Mouse (Mus musculus) ES-E14 (cell line): Measurements from ENCODE around the gene Galc. TPM values are rescaled to one million over a fixed set of nuclear protein-coding genes. Genes with fewer than 3 reads are reported as not detected.
A peak's percentile ranks its signal among the peaks of the same experiment; 100 is the strongest.

ENCODE experiments used
- DNase-seq: peaks from one replicate; pipeline ENCODE4 v3.0.0-alpha.2; 2013; ENCODE audit warnings: low read depth, low spot score
- H3K27ac ChIP-seq: 2 replicates; pipeline ENCODE4 v1.5.1; 2012; ENCODE audit warnings: low read depth, mild to moderate bottlenecking, low read length, moderate library complexity, mixed read lengths; ENCODE audit not compliant: poor library complexity, insufficient read depth, severe bottlenecking
- H3K36me3 ChIP-seq: 2 replicates; pipeline ENCODE4 v1.6.1; 2012; ENCODE audit warnings: mild to moderate bottlenecking, low read length, moderate library complexity, mixed read lengths; ENCODE audit not compliant: control insufficient read depth, poor library complexity, insufficient read depth, severe bottlenecking
- H3K4me1 ChIP-seq, 2 experiments: fragments of 150-350 bp in 1 of 2; sonication (generic) in 1 of 2; 2 replicates each; pipeline ENCODE4 v1.6.1; 2012; ENCODE audit warnings: low read length in 2 of 2, mild to moderate bottlenecking in 1 of 2, mixed read lengths in 1 of 2; ENCODE audit not compliant: control insufficient read depth in 2 of 2, insufficient read depth in 2 of 2, poor library complexity in 1 of 2
- H3K4me3 ChIP-seq, 2 experiments: fragments of 150-350 bp in 1 of 2; sonication (generic) in 1 of 2; 2 replicates each; pipeline ENCODE4 v1.5.1; 2012; ENCODE audit warnings: low read length in 2 of 2, low read depth in 1 of 2, mild to moderate bottlenecking in 1 of 2, mixed read lengths in 1 of 2; ENCODE audit not compliant: insufficient read depth in 1 of 2, poor library complexity in 1 of 2, severe bottlenecking in 1 of 2
- H3K9ac ChIP-seq: 2 replicates; pipeline ENCODE4 v1.6.1; 2012; ENCODE audit warnings: low read depth, mild to moderate bottlenecking, low read length, mixed read lengths; ENCODE audit not compliant: poor library complexity, insufficient read depth, severe bottlenecking
- H3K9me3 ChIP-seq: fragments of 150-350 bp; sonication (generic); 2 replicates; pipeline ENCODE4 v1.6.1; 2012; ENCODE audit warnings: low read depth, mild to moderate bottlenecking, low read length; ENCODE audit not compliant: control insufficient read depth, insufficient read depth
- CHD2 ChIP-seq: IDR thresholded peaks from 2 replicates; pipeline ENCODE4 v1.6.1; 2014; ENCODE audit warnings: mild to moderate bottlenecking, low read depth, low read length, inconsistent platforms
- HCFC1 ChIP-seq: IDR thresholded peaks from 2 replicates; pipeline ENCODE4 v1.6.1; 2012; ENCODE audit warnings: low read length, inconsistent platforms, borderline replicate concordance; ENCODE audit not compliant: insufficient read depth
- MAFK ChIP-seq: IDR thresholded peaks from 2 replicates; pipeline ENCODE4 v1.6.1; 2014; ENCODE audit warnings: mild to moderate bottlenecking, low read depth, low read length, inconsistent platforms; ENCODE audit not compliant: insufficient read depth
- ZC3H11A ChIP-seq: IDR thresholded peaks from 2 replicates; pipeline ENCODE4 v1.6.1; 2012; ENCODE audit warnings: low read depth, mild to moderate bottlenecking, inconsistent platforms, low read length, borderline replicate concordance
- ZNF384 ChIP-seq: IDR thresholded peaks from 2 replicates; pipeline ENCODE4 v1.6.1; 2012; ENCODE audit warnings: low read depth, low read length, inconsistent platforms
- in situ Hi-C, 2 experiments: fragments of 600-800 bp; cut with MboI; formaldehyde crosslinking; loops; one replicate each; pipeline ENCODE4 v1.15.1; 2025; ENCODE audit warnings: low sequenced_read_pairs in 2 of 2, inconsistent platforms in 1 of 2; ENCODE audit not compliant: unreplicated experiment in 2 of 2
- total RNA-seq: library from RNA; depleted of rRNA; stranded (reverse); fragments of 300-350 nt; gene quantifications from 2 replicates; pipeline ENCODE4 v1.2.3, GENCODE M21; 2012

Gene Galc
- total RNA-seq, 1 experiment, result 7.5 TPM

GRCm38 (mm10) chr12:98280996-98281395, 21.7 kb upstream of the Galc start:
- Histone ChIP-seq H3K36me3 (no peaks in the 10 kb centered on the region), H3K9me3 (no peaks in the 10 kb centered on the region), H3K9ac (no peak overlapping the region), H3K27ac (no peak overlapping the region), H3K4me1 (no peaks in the 10 kb centered on the region), H3K4me3 (no peak overlapping the region)
- in situ Hi-C loops, result no loop called here
- TF ChIP-seq ZC3H11A, result no peak
- TF ChIP-seq ZNF384, result no peak
- TF ChIP-seq CHD2, result no peak
- no peak for TF ChIP-seq MAFK
- DNase-seq, result no peak

- H3K4me3 ChIP-seq, result no peak overlapping the region
- no peak overlapping the region for H3K9ac ChIP-seq
- H3K4me1 ChIP-seq, result no peaks in the 10 kb centered on the region
- in situ Hi-C loops, result no loop called here
- no peak overlapping the region for H3K27ac ChIP-seq
- H3K36me3 ChIP-seq, result no peaks in the 10 kb centered on the region
- TF ChIP-seq CHD2, result no peak
- peak; percentile 51; the same call in 1 of the 2 replicates for TF ChIP-seq ZC3H11A
- no peak for TF ChIP-seq ZNF384
- no peak for TF ChIP-seq HCFC1
- DNase-seq, result no peak
- no peaks in the 10 kb centered on the region for H3K9me3 ChIP-seq
Measured at GRCm38 (mm10) chr12:98280530-98280929, 21.3 kb upstream of the Galc start.

GRCm38 (mm10) chr12:98272433-98272832, 13.2 kb upstream of the Galc start:
- Histone ChIP-seq H3K9ac (no peak overlapping the region), H3K4me1 (no peaks in the 10 kb centered on the region), H3K4me3 (no peak overlapping the region), H3K36me3 (no peaks in the 10 kb centered on the region), H3K27ac (no peak overlapping the region), H3K9me3 (no peaks in the 10 kb centered on the region)
- TF ChIP-seq ZNF384 (no peak), MAFK (no peak), ZC3H11A (no peak), HCFC1 (no peak), CHD2 (no peak)
- in situ Hi-C loops, result no loop called here
- no peak for DNase-seq

GRCm38 (mm10) chr12:98270810-98271566, 11.7 kb upstream of the Galc start:
- TF ChIP-seq ZNF384, result no peak
- TF ChIP-seq CHD2, result no peak
- no peak for TF ChIP-seq MAFK
- no peak for TF ChIP-seq ZC3H11A
- TF ChIP-seq HCFC1, result no peak
- Histone ChIP-seq H3K9ac (no peak overlapping the region), H3K4me1 (no peaks in the 10 kb centered on the region), H3K36me3 (no peaks in the 10 kb centered on the region), H3K27ac (no peak overlapping the region), H3K9me3 (no peaks in the 10 kb centered on the region), H3K4me3 (no peak overlapping the region)
- no peak for DNase-seq
- in situ Hi-C loops, result no loop called here
